Mouse (Mus musculus) small intestine, adult 10 weeks (tissue): ENCODE measurements around the gene Gm3500. TPM values are rescaled to one million over a fixed set of nuclear protein-coding genes. Genes with fewer than 3 reads are reported as not detected.

Experiments
- polyA plus RNA-seq: library from polyadenylated mRNA; stranded (reverse); fragments of 350-450 nt; fragmentation: Illumina TruSeq; extraction: RNeasy Lipid Tissue Mini Kit (QIAGEN cat#74804); gene quantifications from one replicate; pipeline ENCODE4 v1.2.3, GENCODE M21; 2014; ENCODE audit warnings: low replicate concordance

Gene Gm3500
- 0.22 TPM for polyA plus RNA-seq

GRCm38 (mm10) chr14:5388949-5389348, at the start of gene Gm3500:
TSS of gene Gm3500 (minus strand) at chr14:5389049.

GRCm38 (mm10) chr14:5334828-5335227, 54.0 kb downstream of the Gm3500 start, which contains the start of gene Gm3542:
TSS of gene Gm3542 (minus strand) at chr14:5334928.

Other genes starting within 250 kb of the Gm3500 start
- gene Gm3317, start 224.5 kb downstream of the Gm3500 start, polyA plus RNA-seq, result not detected
- gene Gm8271, start 203.3 kb downstream of the Gm3500 start, polyA plus RNA-seq, result not detected
- not detected for gene Gm3526, start 128.5 kb downstream of the Gm3500 start, polyA plus RNA-seq
- not detected for gene Gm3542, start 54.1 kb downstream of the Gm3500 start, polyA plus RNA-seq
- gene Gm3194, start 66.4 kb upstream of the Gm3500 start, polyA plus RNA-seq, result 0.48 TPM
- gene Gm8246, start 88.8 kb upstream of the Gm3500 start, polyA plus RNA-seq, result not detected
- not detected for gene Gm3187, start 95.2 kb upstream of the Gm3500 start, polyA plus RNA-seq
- 0.59 TPM for gene Gm3488, start 112.6 kb upstream of the Gm3500 start, polyA plus RNA-seq
- gene Gm3532, start 149.4 kb upstream of the Gm3500 start, polyA plus RNA-seq, result not detected
- gene Gm8265, start 244.0 kb upstream of the Gm3500 start, polyA plus RNA-seq, result not detected